Mouse (Mus musculus) lung, embryonic 16.5 days (tissue): ENCODE measurements at regions not wholly inside any gene's neighbourhood (a gene's known extent, or its start where the extent isn't known, plus 50 kb on each side); places are given as distances from the start of the nearest gene placed in this dataset.

Source experiments
- ATAC-seq: fragments of 200-750 bp; cut with Nextera tagmentation; 2 replicates; pipeline ENCODE4 v1.8.0; 2017; ENCODE audit warnings: low read depth, mild to moderate bottlenecking, moderate library complexity
- H3K27ac ChIP-seq: fragments of 300-500 bp; sonication (generic); 2 replicates; pipeline ENCODE4 v1.5.1; 2014; ENCODE audit warnings: mild to moderate bottlenecking, control low read depth, low read length
- H3K27me3 ChIP-seq: fragments of 300-500 bp; sonication (generic); 2 replicates; pipeline ENCODE4 v1.6.1; 2014; ENCODE audit warnings: low read depth, low read length, mixed read lengths; ENCODE audit not compliant: control insufficient read depth, insufficient read depth
- H3K36me3 ChIP-seq: fragments of 300-500 bp; sonication (generic); 2 replicates; pipeline ENCODE4 v1.6.1; 2014; ENCODE audit warnings: low read length; ENCODE audit not compliant: control insufficient read depth, insufficient read depth
- H3K4me1 ChIP-seq: fragments of 300-500 bp; sonication (generic); replicated peaks from 2 replicates; pipeline ENCODE4 v1.6.1; 2014; ENCODE audit warnings: low read length, mixed read lengths; ENCODE audit not compliant: control insufficient read depth, insufficient read depth
- H3K4me2 ChIP-seq: fragments of 300-500 bp; sonication (generic); 2 replicates; pipeline ENCODE4 v1.6.1; 2014; ENCODE audit warnings: low read depth, low read length, control low read depth
- H3K4me3 ChIP-seq: fragments of 300-500 bp; sonication (generic); 2 replicates; pipeline ENCODE4 v1.5.1; 2014; ENCODE audit warnings: mild to moderate bottlenecking, low read length, control low read depth
- H3K9ac ChIP-seq: fragments of 300-500 bp; sonication (generic); 2 replicates; pipeline ENCODE4 v1.6.1; 2014; ENCODE audit warnings: low read length, control low read depth
- H3K9me3 ChIP-seq: fragments of 300-500 bp; sonication (generic); 2 replicates; pipeline ENCODE4 v1.6.1; 2016; ENCODE audit warnings: low read length; ENCODE audit not compliant: control insufficient read depth
- WGBS: fragments of 180-500 bp; shearing (Covaris S2); extraction: QIAGEN DNeasy Blood & Tissue Kit; methylation state at CpG from one replicate; pipeline ENCODE4 v1.1.7; 2014; 5-methylcytosine and 5-hydroxymethylcytosine counted together

- no peaks in the 10 kb centered on the region for H3K27me3 ChIP-seq
- no peak overlapping the region for H3K4me3 ChIP-seq
- H3K27ac ChIP-seq = no peak overlapping the region
- H3K36me3 ChIP-seq = no peaks in the 10 kb centered on the region
- no peak for ATAC-seq
- no peak overlapping the region for H3K4me2 ChIP-seq
- no peak overlapping the region for H3K9ac ChIP-seq
- H3K9me3 ChIP-seq = no peaks in the 10 kb centered on the region
- 56% methylated on average over 2 of the region's 2 CpGs for WGBS
- H3K4me1 ChIP-seq = no peaks in the 10 kb centered on the region
Observed at GRCm38 (mm10) chr3:38788751-38789150, 98.0 kb upstream of the Fat4 start.

- H3K9ac ChIP-seq = no peak overlapping the region
- 75% methylated on average over 6 of the region's 6 CpGs for WGBS
- H3K4me2 ChIP-seq = no peak overlapping the region
- no peak overlapping the region for H3K27ac ChIP-seq
- no peaks in the 10 kb centered on the region for H3K4me1 ChIP-seq
- no peak overlapping the region for H3K4me3 ChIP-seq
- H3K27me3 ChIP-seq = no peaks in the 10 kb centered on the region
- no peaks in the 10 kb centered on the region for H3K9me3 ChIP-seq
- ATAC-seq = no peak
- H3K36me3 ChIP-seq = no peaks in the 10 kb centered on the region
Observed at GRCm38 (mm10) chr3:38783711-38784110, 103.0 kb upstream of the Fat4 start.

GRCm38 (mm10) chr3:38783051-38783450 lies 103.7 kb upstream of the Fat4 start:
- H3K4me3 ChIP-seq = no peak overlapping the region
- H3K27ac ChIP-seq = no peak overlapping the region
- H3K4me1 ChIP-seq = no peaks in the 10 kb centered on the region
- H3K27me3 ChIP-seq = no peaks in the 10 kb centered on the region
- WGBS = 69% methylated on average over 3 of the region's 3 CpGs
- no peak overlapping the region for H3K9ac ChIP-seq
- H3K36me3 ChIP-seq = no peaks in the 10 kb centered on the region
- H3K9me3 ChIP-seq = no peaks in the 10 kb centered on the region
- no peak overlapping the region for H3K4me2 ChIP-seq
- no peak for ATAC-seq

- Histone ChIP-seq H3K9me3 (no peaks in the 10 kb centered on the region), H3K27ac (no peak overlapping the region), H3K4me3 (no peak overlapping the region), H3K27me3 (no peaks in the 10 kb centered on the region), H3K4me1 (no peaks in the 10 kb centered on the region), H3K9ac (no peak overlapping the region), H3K36me3 (no peaks in the 10 kb centered on the region), H3K4me2 (no peak overlapping the region)
- 58% methylated on average over 4 of the region's 4 CpGs for WGBS
- no peak for ATAC-seq
Observed at GRCm38 (mm10) chr3:38776743-38777366, 109.9 kb upstream of the Fat4 start.

- Histone ChIP-seq H3K4me1 (no peaks in the 10 kb centered on the region), H3K4me2 (no peak overlapping the region), H3K27me3 (no peaks in the 10 kb centered on the region), H3K27ac (no peak overlapping the region), H3K9ac (no peak overlapping the region), H3K36me3 (no peaks in the 10 kb centered on the region), H3K4me3 (no peak overlapping the region), H3K9me3 (no peaks in the 10 kb centered on the region; the same call in 1 of the 2 replicates)
- 57% methylated on average over 5 of the region's 5 CpGs for WGBS
- no peak for ATAC-seq
Observed at GRCm38 (mm10) chr3:38754632-38755123, 132.1 kb upstream of the Fat4 start.

GRCm38 (mm10) chr3:38753446-38754205 lies 133.1 kb upstream of the Fat4 start:
- Histone ChIP-seq H3K9ac (no peak overlapping the region), H3K27ac (no peak overlapping the region), H3K4me1 (no peaks in the 10 kb centered on the region), H3K27me3 (no peaks in the 10 kb centered on the region), H3K9me3 (no peaks in the 10 kb centered on the region; the same call in 1 of the 2 replicates), H3K36me3 (no peaks in the 10 kb centered on the region), H3K4me2 (no peak overlapping the region), H3K4me3 (no peak overlapping the region)
- WGBS = 60% methylated on average over 2 of the region's 2 CpGs
- no peak for ATAC-seq

- no peak overlapping the region for H3K27ac ChIP-seq
- no peaks in the 10 kb centered on the region for H3K36me3 ChIP-seq
- H3K27me3 ChIP-seq = no peaks in the 10 kb centered on the region
- H3K9ac ChIP-seq = no peak overlapping the region
- ATAC-seq = no peak
- no peak overlapping the region for H3K4me2 ChIP-seq
- 86% methylated on average over 4 of the region's 4 CpGs for WGBS
- H3K4me3 ChIP-seq = no peak overlapping the region
- no peaks in the 10 kb centered on the region for H3K4me1 ChIP-seq
- no peaks in the 10 kb centered on the region for H3K9me3 ChIP-seq
Observed at GRCm38 (mm10) chr3:38742155-38742554, 144.6 kb upstream of the Fat4 start.

- Histone ChIP-seq H3K36me3 (no peaks in the 10 kb centered on the region), H3K4me1 (peaks cover 8% of the 10 kb centered on the region), H3K4me2 (no peak overlapping the region), H3K9ac (no peak overlapping the region), H3K4me3 (no peak overlapping the region), H3K9me3 (no peaks in the 10 kb centered on the region), H3K27me3 (no peaks in the 10 kb centered on the region), H3K27ac (0 out of 2 replicates have a peak overlapping the region, but pooled peaks have one; percentile 8)
- ATAC-seq = no peak
- 74% methylated on average over 1 of the region's 1 CpGs for WGBS
Observed at GRCm38 (mm10) chr3:38722606-38723005, 164.1 kb upstream of the Fat4 start.

GRCm38 (mm10) chr3:38712078-38712873 lies 174.5 kb upstream of the Fat4 start:
- H3K4me2 ChIP-seq = no peak overlapping the region
- H3K36me3 ChIP-seq = no peaks in the 10 kb centered on the region
- no peak overlapping the region for H3K9ac ChIP-seq
- 37% methylated on average over 9 of the region's 9 CpGs for WGBS
- no peaks in the 10 kb centered on the region for H3K27me3 ChIP-seq
- H3K27ac ChIP-seq = no peak overlapping the region
- no peaks in the 10 kb centered on the region for H3K4me1 ChIP-seq
- H3K9me3 ChIP-seq = no peaks in the 10 kb centered on the region
- ATAC-seq = no peak
- no peak overlapping the region for H3K4me3 ChIP-seq
